In genomic region chr9:67559603-67560002, GRCm38 (mm10) we compare ENCODE assay signal across 9 mouse cellular contexts. TPM values are rescaled to one million over a fixed set of nuclear protein-coding genes. Genes with fewer than 3 reads are reported as not detected.
DNase-seq lines count a peak whose midpoint lies in the region; ATAC-seq lines count a peak whose summit lies in the region.
"Had no signal": no experiment of that assay in that cellular context is flagged by ENCODE, and none has a peak within 500 bp of the region (broad histone marks: within the 10 kb centered on the region; RNA-seq: fewer than 3 reads in every experiment).

TSS of gene Tln2 (minus strand) at chr9:67559703.

- no peak within 1 kb of the TSS for H3K27ac ChIP-seq in forebrain, embryonic 12.5 days
- H3K27ac ChIP-seq in midbrain, embryonic 11.5 days (ENCODE audit: low read depth, low read length): no peak within 1 kb of the TSS

- 93% methylated on average over 4 of the region's 4 CpGs for WGBS in forebrain, embryonic 12.5 days
- WGBS in midbrain, embryonic 11.5 days: 94% methylated on average over 4 of the region's 4 CpGs

- no peaks in the 10 kb centered on the region for H3K4me1 ChIP-seq in forebrain, embryonic 12.5 days
- no peaks in the 10 kb centered on the region for H3K4me1 ChIP-seq in midbrain, embryonic 11.5 days (ENCODE audit: control insufficient read depth, insufficient read depth, low read length)

- no peak within 1 kb of the TSS for H3K9ac ChIP-seq in forebrain, embryonic 12.5 days
- H3K9ac ChIP-seq in midbrain, embryonic 11.5 days (ENCODE audit: low read length): no peak within 1 kb of the TSS

- H3K4me2 ChIP-seq in forebrain, embryonic 12.5 days: no peak within 1 kb of the TSS
- no peak within 1 kb of the TSS for H3K4me2 ChIP-seq in midbrain, embryonic 11.5 days

- DNase-seq in layer of hippocampus, adult 18-20 months (ENCODE audit: low spot score in 2 of 2): no peak
- no peak for DNase-seq in layer of hippocampus, adult 11-12 months (ENCODE audit: low spot score)
- DNase-seq in heart, postnatal 4 days: no peak
- no peak for DNase-seq in midbrain, embryonic 11.5 days (ENCODE audit: low spot score, missing footprints)
- no peak for DNase-seq in frontal cortex, postnatal 14 days (ENCODE audit: low spot score in 2 of 2)
- no peak for DNase-seq in liver
- DNase-seq in B cell, adult 2 months: no peak

- H3K27me3 ChIP-seq in forebrain, embryonic 12.5 days: no peaks in the 10 kb centered on the region
- H3K27me3 ChIP-seq in midbrain, embryonic 11.5 days (ENCODE audit: control insufficient read depth, insufficient read depth, low read length): no peaks in the 10 kb centered on the region

- H3K9me3 ChIP-seq in forebrain, embryonic 12.5 days: no peaks in the 10 kb centered on the region
- H3K9me3 ChIP-seq in midbrain, embryonic 11.5 days (ENCODE audit: control insufficient read depth, low read length): no peaks in the 10 kb centered on the region
- H3K9me3 ChIP-seq: G1E had no signal

- H3K4me3 ChIP-seq in forebrain, embryonic 12.5 days (replicated peaks): no peak within 1 kb of the TSS
- no peak within 1 kb of the TSS for H3K4me3 ChIP-seq in midbrain, embryonic 11.5 days (ENCODE audit: low read depth, low read length)

- H3K36me3 ChIP-seq in forebrain, embryonic 12.5 days (replicated peaks): no peaks in the 10 kb centered on the region
- H3K36me3 ChIP-seq in midbrain, embryonic 11.5 days (ENCODE audit: control insufficient read depth, insufficient read depth, low read length): no peaks in the 10 kb centered on the region
- H3K36me3 ChIP-seq: G1E had no signal

- no peak for ATAC-seq in forebrain, embryonic 12.5 days (ENCODE audit: low FRiP score)
- ATAC-seq in midbrain, embryonic 11.5 days (ENCODE audit: low FRiP score): no peak

RNA-seq across cellular contexts. Expression of gene Tln2, which starts in this region (rescaled TPM):
- 10 to 100 TPM; 80.6 to 94.3 TPM for total RNA-seq in layer of hippocampus, adult 18-20 months (2021)
- 17.3 and 17.5 TPM in 2 replicates for polyA plus RNA-seq in forebrain, embryonic 12.5 days (2016; fragmentation: Nextera tagmentation; extraction: Ambion mirVana)
- total RNA-seq in heart, postnatal 4 days (2021): 100 to 1,000 TPM; 111 to 116 TPM
- polyA plus RNA-seq in midbrain, embryonic 11.5 days (2014; fragmentation: Nextera tagmentation; extraction: Ambion mirVana): 16.8 and 17.9 TPM in 2 replicates
